Mouse (Mus musculus) forebrain, postnatal 0 days (tissue): ENCODE measurements around the gene Timm13. TPM values are rescaled to one million over a fixed set of nuclear protein-coding genes. Genes with fewer than 3 reads are reported as not detected.

Source experiments
- ATAC-seq: fragments of 200-750 bp; cut with Nextera tagmentation; 2 replicates; pipeline ENCODE4 v1.8.0; 2017; ENCODE audit warnings: mild to moderate bottlenecking, moderate library complexity
- DNase-seq: peaks from one replicate; pipeline ENCODE4 v3.0.0-alpha.2; 2015
- H3K27ac ChIP-seq: fragments of 300-500 bp; sonication (generic); 2 replicates; pipeline ENCODE4 v1.5.1; 2014; ENCODE audit warnings: low read depth, mild to moderate bottlenecking, antibody characterized with exemption, low read length, moderate library complexity, mixed read lengths
- H3K27me3 ChIP-seq: fragments of 300-500 bp; sonication (generic); 2 replicates; pipeline ENCODE4 v1.6.1; 2014; ENCODE audit warnings: mild to moderate bottlenecking, low read length, mixed read lengths; ENCODE audit not compliant: insufficient read depth
- H3K36me3 ChIP-seq: fragments of 300-500 bp; sonication (generic); 2 replicates; pipeline ENCODE4 v1.6.1; 2014; ENCODE audit warnings: mild to moderate bottlenecking, moderate library complexity; ENCODE audit not compliant: insufficient read depth
- H3K4me1 ChIP-seq: fragments of 300-500 bp; sonication (generic); 2 replicates; pipeline ENCODE4 v1.6.1; 2014; ENCODE audit warnings: antibody characterized with exemption; ENCODE audit not compliant: insufficient read depth
- H3K4me2 ChIP-seq: fragments of 300-500 bp; sonication (generic); 2 replicates; pipeline ENCODE4 v1.6.1; 2014; ENCODE audit warnings: low read depth, mild to moderate bottlenecking, moderate library complexity
- H3K4me3 ChIP-seq: fragments of 300-500 bp; sonication (generic); 2 replicates; pipeline ENCODE4 v1.5.1; 2014; ENCODE audit warnings: low read depth, low read length, mixed read lengths
- H3K9ac ChIP-seq: fragments of 300-500 bp; sonication (generic); 2 replicates; pipeline ENCODE4 v1.6.1; 2014; ENCODE audit warnings: mild to moderate bottlenecking
- H3K9me3 ChIP-seq: fragments of 300-500 bp; sonication (generic); 2 replicates; pipeline ENCODE4 v1.6.1; 2016; ENCODE audit warnings: low read length
- CTCF ChIP-seq: sonication (generic); IDR thresholded peaks from 2 replicates; pipeline ENCODE4 v1.5.1; 2016; ENCODE audit warnings: antibody characterized with exemption, control low read depth, low read depth
- WGBS: fragments of 180-500 bp; shearing (Covaris S2); extraction: QIAGEN DNeasy Blood & Tissue Kit; methylation state at CpG from one replicate; pipeline ENCODE4 v1.1.7; 2014; 5-methylcytosine and 5-hydroxymethylcytosine counted together
- polyA plus RNA-seq: library from polyadenylated mRNA; unstranded; fragments of >200 nt; fragmentation: Nextera tagmentation; extraction: Ambion mirVana; gene quantifications from 2 replicates; pipeline ENCODE4 v1.2.1, GENCODE M21; 2015
- total RNA-seq: library from RNA; depleted of rRNA; stranded (reverse); fragments of >200 nt; gene quantifications from 2 replicates; pipeline ENCODE4 v1.2.3, GENCODE M21; 2014

Gene Timm13
- total and polyA plus RNA-seq, 2 experiments from 2014 or later, result 214 to 381 TPM

DNA sequence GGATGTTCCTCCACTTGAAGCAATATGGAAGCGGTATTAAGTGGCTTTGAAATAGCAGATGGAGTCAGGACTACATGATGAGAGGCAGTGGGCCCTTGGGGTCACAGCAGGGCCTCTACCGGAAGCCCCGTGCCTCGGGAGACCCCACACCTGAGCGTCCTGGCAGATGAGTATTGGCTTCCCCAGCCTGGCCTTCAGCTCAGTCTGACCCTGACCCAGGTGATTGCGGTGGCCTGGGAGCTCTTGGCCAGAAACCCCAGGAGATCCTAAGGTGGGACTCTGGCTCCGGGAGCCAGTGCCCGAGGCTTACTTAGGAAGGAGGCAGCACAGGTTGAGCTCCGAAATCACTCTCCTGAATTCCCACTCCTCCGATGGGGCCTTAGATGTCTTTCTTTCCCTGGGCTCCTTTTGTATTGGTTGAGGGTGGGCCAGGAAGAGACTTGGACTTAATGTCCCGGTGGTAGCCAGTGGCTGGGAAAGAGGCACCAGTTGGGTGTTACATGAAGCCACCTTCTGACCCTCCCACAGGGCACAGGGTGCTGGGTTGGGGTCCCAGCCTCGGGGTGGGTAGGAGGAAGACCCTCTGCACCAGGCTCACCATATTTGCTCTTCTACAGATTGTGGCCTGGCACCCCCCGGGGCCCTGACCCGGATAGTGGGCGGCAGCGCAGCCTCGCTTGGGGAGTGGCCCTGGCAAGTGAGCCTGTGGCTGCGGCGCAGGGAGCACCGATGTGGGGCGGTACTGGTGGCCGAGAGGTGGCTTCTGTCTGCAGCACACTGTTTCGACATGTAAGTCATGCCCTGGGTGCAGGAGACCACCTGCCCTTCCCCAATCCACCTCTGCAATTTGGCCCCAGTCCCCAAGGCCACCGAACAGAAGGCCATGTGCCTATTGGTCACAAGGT, 3.9 kb downstream of the Timm13 start:
- Histone ChIP-seq H3K27ac (no peak overlapping the region), H3K36me3 (peaks cover 4% of the 10 kb centered on the region), H3K27me3 (no peaks in the 10 kb centered on the region), H3K9me3 (no peaks in the 10 kb centered on the region), H3K4me1 (peaks cover 6% of the 10 kb centered on the region), H3K4me2 (no peak overlapping the region), H3K9ac (no peak overlapping the region), H3K4me3 (no peak overlapping the region)
- 73% methylated on average over 24 of the region's 24 CpGs for WGBS
- no peak for TF ChIP-seq CTCF
- ATAC-seq, result no peak
- no peak for DNase-seq

- ATAC-seq, result no peak
Measured at GRCm38 (mm10) chr10:80895697-80896096, 5.1 kb downstream of the Timm13 start.

DNA sequence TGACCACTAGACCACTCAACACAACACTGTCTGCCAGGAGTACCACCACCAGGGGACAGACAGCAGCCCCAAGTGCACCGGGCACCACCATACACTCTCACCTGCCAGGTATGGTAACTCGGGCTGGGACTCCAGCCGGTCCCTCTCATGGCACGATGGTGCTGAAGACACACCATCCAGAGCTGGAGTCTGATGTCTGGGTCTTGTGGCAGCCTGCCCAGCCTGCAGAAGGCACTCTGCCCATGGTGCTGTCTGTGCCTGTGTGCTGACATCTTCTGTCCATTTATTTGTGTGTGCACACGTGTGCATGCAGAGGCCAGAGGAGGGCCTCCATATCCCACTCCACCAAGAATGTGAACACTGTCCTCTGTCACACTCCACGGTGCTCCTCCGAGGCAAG, 5.7 kb downstream of the Timm13 start:
- DNase-seq (no peak), ATAC-seq (no peak)
- H3K9ac ChIP-seq, result no peak overlapping the region
- H3K4me2 ChIP-seq, result no peak overlapping the region
- no peaks in the 10 kb centered on the region for H3K27me3 ChIP-seq
- no peak overlapping the region for H3K4me3 ChIP-seq
- peaks cover 4% of the 10 kb centered on the region for H3K36me3 ChIP-seq
- TF ChIP-seq CTCF, result no peak
- 80% methylated on average over 7 of the region's 7 CpGs for WGBS
- no peaks in the 10 kb centered on the region for H3K9me3 ChIP-seq
- no peak overlapping the region for H3K27ac ChIP-seq
- peaks cover 6% of the 10 kb centered on the region for H3K4me1 ChIP-seq

More at GRCm38 (mm10) chr10:80895697-80896096, 5.1 kb downstream of the Timm13 start:
- Histone ChIP-seq H3K4me2 (no peak overlapping the region), H3K4me3 (no peak overlapping the region), H3K36me3 (peaks cover 4% of the 10 kb centered on the region), H3K27ac (no peak overlapping the region), H3K9ac (no peak overlapping the region), H3K9me3 (no peaks in the 10 kb centered on the region), H3K4me1 (peaks cover 6% of the 10 kb centered on the region), H3K27me3 (no peaks in the 10 kb centered on the region)
- no peak for TF ChIP-seq CTCF
- WGBS, result 86% methylated on average over 6 of the region's 6 CpGs
- DNase-seq, result no peak

DNA sequence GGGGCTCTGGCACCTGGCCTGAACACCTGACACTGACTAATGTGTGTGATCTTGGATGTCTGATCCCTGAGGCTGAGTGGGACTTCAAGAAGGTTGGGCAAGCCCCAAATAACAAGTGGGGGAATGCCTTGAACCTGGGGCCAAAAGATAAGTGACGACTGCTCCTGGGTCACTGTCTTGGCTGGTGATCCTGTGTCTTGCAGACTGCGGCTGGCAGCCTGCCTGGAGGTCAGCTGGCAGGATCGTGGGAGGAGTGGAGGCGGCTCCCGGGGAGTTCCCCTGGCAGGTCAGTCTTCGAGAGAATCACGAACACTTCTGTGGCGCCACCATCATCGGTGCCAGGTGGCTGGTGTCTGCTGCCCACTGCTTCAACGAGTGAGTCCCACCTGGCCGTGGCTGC, 13.6 kb downstream of the Timm13 start:
- Histone ChIP-seq H3K9ac (no peak overlapping the region), H3K27ac (no peak overlapping the region), H3K27me3 (no peaks in the 10 kb centered on the region), H3K36me3 (no peaks in the 10 kb centered on the region), H3K4me1 (no peaks in the 10 kb centered on the region), H3K9me3 (no peaks in the 10 kb centered on the region), H3K4me2 (no peak overlapping the region), H3K4me3 (no peak overlapping the region)
- no peak for TF ChIP-seq CTCF
- 58% methylated on average over 11 of the region's 11 CpGs for WGBS
- ATAC-seq (no peak), DNase-seq (no peak)

DNA sequence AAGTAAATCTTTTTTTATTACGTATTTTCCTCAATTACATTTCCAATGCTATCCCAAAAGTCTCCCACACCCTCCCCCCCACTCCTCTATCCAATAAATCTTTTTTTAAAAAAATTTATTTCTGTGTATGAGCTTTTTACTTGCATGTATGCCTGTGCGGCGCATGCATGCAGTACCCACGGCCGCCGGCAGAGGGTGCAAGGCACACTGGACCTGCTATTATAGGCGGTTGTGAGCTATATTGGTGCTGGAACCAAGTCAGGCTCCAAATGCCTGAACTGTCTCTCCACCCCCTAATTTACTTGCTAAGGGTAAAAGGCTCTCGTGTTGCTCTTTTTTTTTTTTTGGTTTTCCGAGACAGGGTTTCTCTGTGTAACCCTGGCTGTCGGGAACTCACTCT, 19.5 kb downstream of the Timm13 start:
- ATAC-seq, result peak; percentile 60; the same call in 1 of the 2 replicates

GRCm38 (mm10) chr10:80880901-80881300, 19.9 kb downstream of the Timm13 start:
- H3K4me3 ChIP-seq, result no peak overlapping the region
- no peak overlapping the region for H3K4me2 ChIP-seq
- no peaks in the 10 kb centered on the region for H3K9me3 ChIP-seq
- no peaks in the 10 kb centered on the region for H3K4me1 ChIP-seq
- no peaks in the 10 kb centered on the region for H3K27me3 ChIP-seq
- WGBS, result 79% methylated on average over 2 of the region's 2 CpGs
- no peak overlapping the region for H3K27ac ChIP-seq
- DNase-seq, result no peak
- ATAC-seq, result no peak
- no peak for TF ChIP-seq CTCF
- H3K36me3 ChIP-seq, result no peaks in the 10 kb centered on the region
- H3K9ac ChIP-seq, result no peak overlapping the region

More for the DNA sequence above, 19.5 kb downstream of the Timm13 start:
- no peak overlapping the region for H3K27ac ChIP-seq
- H3K36me3 ChIP-seq, result no peaks in the 10 kb centered on the region
- WGBS, result 23% methylated on average over 10 of the region's 10 CpGs
- peak; percentile 81 for TF ChIP-seq CTCF
- H3K9me3 ChIP-seq, result no peaks in the 10 kb centered on the region
- no peaks in the 10 kb centered on the region for H3K4me1 ChIP-seq
- DNase-seq, result peak; percentile 72
- no peak overlapping the region for H3K4me3 ChIP-seq
- H3K4me2 ChIP-seq, result no peak overlapping the region
- no peaks in the 10 kb centered on the region for H3K27me3 ChIP-seq
- no peak overlapping the region for H3K9ac ChIP-seq

GRCm38 (mm10) chr10:80880131-80880641, 20.6 kb downstream of the Timm13 start:
- DNase-seq (peak; percentile 53), ATAC-seq (peak; percentile 71)
- no peaks in the 10 kb centered on the region for H3K27me3 ChIP-seq
- no peaks in the 10 kb centered on the region for H3K36me3 ChIP-seq
- peak; percentile 82 for TF ChIP-seq CTCF
- no peak overlapping the region for H3K27ac ChIP-seq
- no peak overlapping the region for H3K4me3 ChIP-seq
- no peak overlapping the region for H3K4me2 ChIP-seq
- H3K9me3 ChIP-seq, result no peaks in the 10 kb centered on the region
- WGBS, result 22% methylated on average over 5 of the region's 5 CpGs
- no peak overlapping the region for H3K9ac ChIP-seq
- no peaks in the 10 kb centered on the region for H3K4me1 ChIP-seq
